Mouse (Mus musculus) Muller cell, postnatal 12 days (primary cell): ENCODE measurements at regions not wholly inside any gene's neighbourhood (a gene's known extent, or its start where the extent isn't known, plus 50 kb on each side); places are given as distances from the start of the nearest gene placed in this dataset.
"Not testable (repeated sequence)": the region's sequence is repeated elsewhere in the genome, so short reads cannot be mapped to it uniquely, and the experiment has no call there.

Experiments used
- DNase-seq: peaks from one replicate; pipeline ENCODE4 v3.0.0-alpha.2; 2015; ENCODE audit errors: inconsistent ontology term

DNA sequence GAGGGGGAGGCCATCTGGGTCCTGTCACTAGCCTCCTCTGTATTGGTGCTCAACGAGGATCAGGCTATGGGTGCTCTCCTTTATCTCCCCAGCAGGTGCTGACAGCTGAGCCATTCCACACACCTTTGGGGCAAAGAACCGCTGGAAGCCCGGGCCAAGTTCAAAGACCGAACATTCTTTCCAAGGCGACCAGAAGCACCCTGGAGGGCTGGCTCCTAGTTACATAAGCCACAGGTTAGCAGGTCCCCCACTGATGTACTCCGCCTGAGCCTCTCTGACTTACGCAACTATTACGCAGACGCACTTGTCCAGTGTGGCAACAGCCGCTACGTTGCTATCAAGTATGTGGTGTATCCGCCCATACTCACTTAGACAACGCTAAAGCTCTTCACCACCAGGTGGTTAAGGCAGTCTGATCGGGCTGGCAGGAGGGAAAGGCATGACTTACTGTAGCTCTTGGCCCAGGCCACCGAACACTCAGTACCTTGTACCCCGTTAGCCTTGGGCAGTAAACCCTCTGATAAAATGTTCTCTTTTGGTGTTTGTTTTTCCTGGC lies 69.2 kb downstream of the Gm33543 start:
- DNase-seq: no peak

DNA sequence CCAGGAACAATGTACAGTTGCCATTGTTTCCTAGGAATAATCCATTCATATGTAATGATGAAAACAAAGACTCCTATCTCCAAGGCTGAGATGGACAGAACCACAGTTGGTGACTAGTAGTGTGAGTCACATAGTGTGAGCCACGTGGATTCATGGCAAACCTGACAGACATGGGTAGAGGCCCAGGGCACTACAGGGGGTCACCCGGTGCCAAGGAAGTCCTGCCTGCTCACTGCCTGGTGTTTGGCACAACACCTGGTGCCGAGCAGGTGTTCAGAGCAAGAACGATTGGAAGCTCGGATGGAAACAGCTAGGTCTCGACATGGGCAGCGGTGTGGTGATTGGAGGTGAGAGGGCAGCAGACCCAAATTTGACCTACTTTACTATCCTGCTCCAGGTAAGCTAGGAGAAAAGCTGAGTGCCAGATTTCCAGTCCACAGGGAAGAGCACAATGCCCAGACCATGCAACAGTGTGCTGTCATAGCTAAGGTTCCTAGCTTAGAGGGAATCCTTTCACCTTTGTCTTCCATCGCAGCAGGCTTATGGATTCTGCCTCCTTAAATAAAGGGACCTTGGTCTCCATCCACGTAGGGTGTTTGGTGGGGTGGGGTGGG lies 69.8 kb downstream of the Gm33543 start:
- DNase-seq: no peak

DNA sequence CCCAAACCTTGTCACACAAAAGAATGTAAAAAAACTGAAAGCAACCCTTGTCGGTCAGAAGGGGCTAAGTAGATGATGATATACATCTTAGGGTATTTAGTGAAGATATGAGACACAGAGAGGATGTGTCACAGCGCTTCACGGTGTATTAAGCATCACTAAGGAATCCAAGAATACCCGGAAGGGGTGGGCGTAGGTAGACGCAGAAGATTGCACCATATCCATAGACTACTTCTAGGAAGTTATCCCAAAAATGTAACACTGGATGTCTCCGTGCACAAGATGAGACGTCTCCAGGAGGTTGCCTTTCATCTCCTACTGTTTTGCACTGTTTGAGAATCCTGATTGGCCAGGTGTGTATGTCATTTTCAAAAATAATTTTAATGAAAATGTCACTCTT lies 73.8 kb downstream of the Gm33543 start:
- DNase-seq: no peak

DNA sequence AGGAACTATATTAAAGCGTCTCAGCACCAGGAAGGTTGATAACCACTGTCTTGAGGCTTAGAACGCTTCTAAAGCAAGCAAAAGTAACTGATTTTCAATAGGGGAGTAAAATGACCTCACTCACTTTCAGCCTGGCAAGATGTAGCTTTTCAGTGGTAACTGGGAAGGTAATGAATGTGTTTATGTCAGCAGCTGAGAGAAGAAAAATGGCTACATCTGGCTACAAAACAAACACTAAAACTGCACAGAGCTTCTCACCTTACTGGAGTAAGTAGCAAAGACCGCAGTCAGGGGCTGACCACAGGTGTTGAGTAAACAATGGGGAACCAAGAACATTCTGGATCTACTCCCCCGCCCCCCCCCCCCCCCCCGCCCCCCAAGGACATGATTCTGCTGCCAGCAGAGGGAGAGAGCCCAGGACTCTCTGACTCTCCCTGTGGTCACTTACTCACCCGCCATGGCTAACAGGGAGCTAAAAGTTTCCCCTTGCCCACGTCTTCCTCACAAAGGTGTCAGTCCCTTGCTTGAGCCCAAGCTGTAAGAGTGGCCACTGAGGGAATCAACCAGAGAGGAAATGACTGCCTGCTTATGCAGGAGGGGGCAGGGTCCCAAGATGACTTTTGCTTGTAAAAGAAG lies 75.1 kb downstream of the Gm33543 start:
- DNase-seq: no peak

DNA sequence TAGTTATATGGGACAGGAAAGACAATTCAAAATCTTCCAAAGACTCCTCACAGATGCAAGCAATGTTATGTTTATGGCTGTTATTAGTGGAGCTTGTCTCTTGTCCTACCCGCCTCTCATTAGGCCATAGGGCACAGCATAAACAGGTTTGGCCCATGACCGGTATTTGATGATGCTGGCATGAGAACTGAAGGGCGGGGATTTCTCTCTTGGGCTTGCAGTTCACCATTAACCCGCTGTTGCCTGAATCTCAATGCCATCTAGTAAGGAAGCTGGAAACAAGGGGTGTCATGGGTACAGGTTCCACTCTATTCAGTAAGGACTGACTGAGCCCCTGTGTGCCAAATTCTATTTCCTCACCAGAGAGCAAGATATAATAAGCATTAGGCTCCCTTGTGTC lies 78.6 kb downstream of the Gm33543 start:
- DNase-seq: no peak

DNA sequence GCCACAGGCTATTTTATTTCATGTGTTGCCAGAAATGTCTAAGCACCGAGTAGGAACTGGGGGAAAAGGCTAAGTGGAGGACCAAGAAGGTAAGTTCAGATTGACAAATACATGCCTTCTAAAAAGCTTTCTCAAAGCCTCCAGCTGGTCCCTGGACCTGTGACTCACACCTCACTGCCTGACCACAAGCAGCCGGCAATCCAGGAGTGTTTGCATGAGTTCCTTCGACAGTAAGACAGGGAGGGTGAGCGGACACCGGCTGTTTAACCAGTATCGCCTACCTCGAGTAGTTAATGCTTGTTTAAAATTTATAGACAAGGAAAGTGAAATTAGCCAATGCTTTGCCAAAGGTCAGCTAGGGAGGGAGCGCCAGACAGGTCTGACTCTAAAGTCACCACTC lies 80.1 kb downstream of the Gm33543 start:
- DNase-seq: peak; percentile 65

DNA sequence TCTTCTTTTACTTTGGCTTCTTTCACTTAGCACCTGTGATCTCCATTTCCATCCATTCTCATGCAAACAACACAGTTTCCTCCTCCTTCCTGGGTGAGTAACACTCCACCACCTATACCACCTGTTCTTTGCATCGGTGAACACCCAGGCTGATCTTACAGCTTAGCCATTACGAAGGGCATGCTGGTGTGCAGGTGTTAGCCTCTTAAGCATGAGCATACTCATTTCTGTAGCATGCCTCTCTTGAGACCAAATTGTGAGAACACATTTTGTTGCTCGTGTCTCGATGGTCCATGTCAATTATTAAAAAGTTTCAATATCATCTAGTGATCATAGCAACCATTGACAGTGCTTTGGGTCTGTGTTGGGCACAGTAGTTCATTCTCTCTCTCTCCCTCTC lies 80.8 kb downstream of the Gm33543 start:
- no peak for DNase-seq

DNA sequence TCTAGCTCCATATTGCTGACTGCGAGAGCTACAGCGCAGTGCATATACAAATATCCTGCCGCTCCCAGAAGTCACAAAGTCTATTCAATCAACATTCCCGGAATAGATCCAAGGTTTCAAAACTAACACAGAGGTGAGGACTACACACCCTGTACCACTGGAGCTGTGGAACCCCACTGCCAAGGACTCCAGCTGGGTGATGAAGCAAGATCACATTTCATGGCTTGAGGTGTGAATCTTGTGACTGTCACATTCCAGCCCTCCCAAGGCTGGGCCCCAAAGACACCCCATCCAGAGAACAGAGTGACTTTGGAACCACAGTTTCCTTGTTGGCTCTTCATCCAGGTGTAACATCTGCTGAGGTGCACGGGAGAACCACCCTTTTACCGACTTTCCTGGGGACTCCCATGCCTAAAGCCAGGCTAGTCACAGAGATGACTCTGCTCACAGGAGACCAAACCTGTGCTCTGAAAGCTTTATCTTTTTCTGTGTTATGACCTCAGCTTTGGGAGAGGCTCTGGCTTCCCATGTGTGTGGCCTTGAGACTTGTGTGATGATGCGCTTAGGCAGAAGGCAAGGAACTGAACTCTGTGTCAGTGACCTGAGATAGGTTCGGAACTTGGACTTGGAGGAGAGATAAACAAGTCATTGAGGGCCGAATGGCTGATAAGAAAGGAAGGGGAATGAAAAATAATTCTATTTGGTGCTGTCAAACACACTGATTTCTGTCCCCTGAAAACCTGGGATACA lies 82.4 kb downstream of the Gm33543 start:
- no peak for DNase-seq

DNA sequence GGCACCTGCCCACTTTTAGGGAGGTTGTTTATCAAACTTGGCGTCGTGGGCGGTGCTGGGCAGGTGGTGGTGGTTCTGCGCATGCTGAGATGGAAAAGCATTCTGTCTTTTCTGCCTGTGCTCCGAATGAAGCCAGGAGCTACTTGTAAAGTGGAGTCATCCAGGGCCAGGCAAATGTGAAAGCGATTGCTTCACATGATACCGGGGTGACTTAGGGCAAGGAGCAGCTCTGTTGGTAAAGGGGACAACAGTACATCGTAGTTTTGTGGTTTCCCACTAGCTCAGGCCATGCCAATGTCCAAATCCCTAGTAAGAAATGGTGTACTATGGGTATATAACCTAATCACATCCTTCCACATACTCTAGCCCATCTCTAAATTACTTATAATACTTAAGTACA lies 84.5 kb downstream of the Gm33543 start:
- no peak for DNase-seq

DNA sequence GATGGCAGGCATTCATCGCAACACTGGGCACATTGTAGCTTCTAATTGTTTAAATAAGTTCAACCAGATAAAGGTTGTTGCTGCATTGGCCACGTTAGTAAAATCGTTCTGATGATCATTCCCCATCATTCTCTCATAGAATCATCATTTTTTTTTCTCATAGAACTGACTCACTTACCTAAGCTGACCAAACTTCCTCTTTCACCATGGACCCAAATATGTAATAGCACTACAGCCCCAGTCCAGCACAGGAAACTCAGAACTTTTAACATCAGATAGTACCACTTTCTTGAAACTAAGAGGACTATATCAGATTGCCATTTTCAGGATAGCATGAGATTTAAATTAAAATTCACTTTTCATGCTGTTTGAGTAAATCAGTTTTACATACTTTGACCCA lies 82.2 kb upstream of the Anapc15-ps start:
- no peak for DNase-seq

DNA sequence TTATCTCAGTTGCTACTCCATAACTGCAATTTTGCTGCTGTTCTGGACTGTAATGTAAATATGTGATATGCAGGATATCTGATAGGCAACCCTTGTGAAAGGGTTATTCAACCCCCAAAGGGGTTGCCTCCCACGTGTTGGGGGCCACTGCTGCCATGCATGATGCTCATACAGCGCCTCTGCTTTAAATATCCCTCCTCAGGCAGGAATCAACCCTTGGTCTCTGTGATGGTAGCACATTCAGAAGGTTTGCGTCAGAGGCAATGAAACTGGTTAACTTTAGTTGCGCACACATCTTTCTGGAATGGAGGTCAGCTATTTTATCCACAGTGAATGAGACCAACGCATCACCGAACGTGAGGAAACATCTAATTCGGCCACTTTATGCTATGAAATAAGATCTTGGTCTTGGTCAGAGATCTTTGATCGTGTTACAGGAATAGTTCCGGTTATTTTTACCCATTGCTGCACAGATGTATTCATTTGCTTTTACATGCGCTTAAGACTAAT lies 80.2 kb upstream of the Anapc15-ps start:
- no peak for DNase-seq

DNA sequence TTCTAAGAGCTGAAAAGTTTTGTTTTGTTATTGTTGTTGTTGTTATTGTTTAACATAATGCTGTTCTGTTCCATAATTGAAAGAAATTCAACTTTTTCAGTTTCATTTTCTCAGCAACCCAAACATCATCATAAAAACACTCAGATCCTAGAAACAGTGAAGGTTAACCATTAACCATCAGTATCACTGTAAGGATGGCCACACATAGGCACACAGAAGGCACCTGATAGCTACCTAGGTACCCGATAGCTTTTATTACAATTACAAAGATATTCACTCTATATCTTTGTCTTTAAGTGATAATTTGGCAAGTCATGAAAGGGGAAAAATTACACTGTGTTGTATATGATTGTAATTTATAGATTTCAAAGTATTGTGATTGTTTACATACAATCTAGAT lies 75.1 kb upstream of the Anapc15-ps start:
- DNase-seq: no peak

DNA sequence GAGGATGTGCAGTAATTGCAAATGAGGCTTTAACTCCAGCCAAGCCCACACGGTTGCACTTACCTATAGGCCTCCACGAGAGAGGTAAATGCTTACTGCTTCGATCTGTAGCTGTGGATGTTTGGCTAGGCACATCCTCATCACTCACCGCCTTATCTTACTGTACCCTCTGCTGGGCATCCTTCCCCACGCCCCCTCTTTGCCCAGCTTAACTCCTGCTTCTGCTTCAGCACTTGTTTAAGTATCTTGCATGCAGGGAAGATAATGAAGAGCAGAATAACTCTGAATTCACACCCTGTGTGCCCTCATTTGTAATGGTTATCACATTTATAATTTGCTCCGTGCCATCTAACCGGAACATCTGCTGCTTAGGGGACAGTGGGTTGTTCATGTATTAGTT lies 74.7 kb upstream of the Anapc15-ps start:
- no peak for DNase-seq

DNA sequence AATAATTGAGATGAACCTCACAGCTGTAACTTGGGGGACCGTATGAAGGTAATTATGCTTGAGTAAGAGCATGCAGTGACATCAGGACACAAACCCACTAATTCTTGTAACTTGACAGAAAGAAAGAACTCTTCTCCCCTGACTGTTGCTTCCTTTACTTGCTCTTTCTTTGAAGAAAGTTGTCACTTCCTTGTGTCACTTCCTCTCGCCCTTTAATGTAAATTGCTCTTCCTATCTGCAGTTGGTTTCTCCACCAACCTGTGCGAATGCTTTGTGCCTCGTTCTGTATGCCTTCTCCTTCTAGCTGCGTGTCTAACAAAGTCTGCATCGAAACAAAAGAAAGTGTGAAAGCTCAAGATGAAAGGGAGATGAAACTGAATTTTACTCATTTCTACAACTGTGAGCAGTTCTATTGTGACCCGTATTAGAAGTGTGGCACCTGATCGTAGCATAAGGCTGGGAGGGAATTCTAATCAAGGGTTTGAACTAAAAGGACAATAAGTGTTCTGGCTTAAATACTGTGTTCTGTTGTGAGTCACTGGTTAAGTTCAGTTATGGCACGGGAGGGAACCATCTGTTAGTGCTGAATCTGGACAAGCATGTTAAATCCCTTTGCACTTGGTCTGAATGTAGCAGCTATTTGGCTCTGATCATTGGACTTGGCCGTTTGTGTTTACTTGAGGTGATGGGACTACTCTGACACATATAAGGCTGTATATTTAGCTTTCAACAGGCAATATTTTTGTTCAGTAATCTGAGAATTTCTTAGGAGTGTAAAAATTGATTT lies 72.8 kb upstream of the Anapc15-ps start:
- DNase-seq: no peak

DNA sequence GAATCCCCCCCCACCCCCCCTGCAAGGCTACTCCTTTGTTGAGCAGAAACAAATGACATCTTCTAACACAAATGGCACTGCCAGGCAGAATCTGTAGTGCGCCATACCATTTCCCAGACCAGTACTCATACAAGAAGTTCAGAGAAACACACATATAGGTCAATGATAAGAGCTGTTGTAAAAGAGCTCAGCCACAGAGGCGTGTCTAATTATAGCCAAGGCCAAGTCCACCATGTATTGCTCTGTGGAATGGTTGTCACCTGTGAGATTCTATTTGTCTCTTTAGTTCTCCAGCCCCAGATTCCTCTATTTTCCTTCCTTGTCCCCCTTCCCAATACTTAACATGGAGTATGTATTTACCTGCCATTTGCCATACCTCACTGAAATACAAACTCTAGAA lies 72.0 kb upstream of the Anapc15-ps start:
- DNase-seq: no peak

DNA sequence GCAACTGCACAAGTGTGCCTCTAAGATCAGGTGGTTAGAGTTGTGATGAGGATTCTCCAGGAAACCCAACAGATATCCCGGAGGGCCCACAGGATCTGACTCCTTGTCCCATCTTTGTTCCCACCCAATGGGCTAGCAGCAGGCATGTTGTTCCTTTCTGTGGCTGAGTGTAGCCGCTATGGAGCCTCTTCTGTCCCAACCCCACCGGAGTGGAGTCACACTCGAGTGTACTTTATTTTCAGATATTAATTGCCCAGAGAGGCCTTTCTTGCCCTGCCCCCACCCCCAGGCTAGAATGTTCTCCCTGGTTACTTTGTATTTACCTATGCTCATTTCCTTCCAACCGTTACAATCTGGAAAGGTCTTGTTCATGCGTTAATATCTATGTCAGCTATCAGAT lies 70.4 kb upstream of the Anapc15-ps start:
- DNase-seq: no peak

DNA sequence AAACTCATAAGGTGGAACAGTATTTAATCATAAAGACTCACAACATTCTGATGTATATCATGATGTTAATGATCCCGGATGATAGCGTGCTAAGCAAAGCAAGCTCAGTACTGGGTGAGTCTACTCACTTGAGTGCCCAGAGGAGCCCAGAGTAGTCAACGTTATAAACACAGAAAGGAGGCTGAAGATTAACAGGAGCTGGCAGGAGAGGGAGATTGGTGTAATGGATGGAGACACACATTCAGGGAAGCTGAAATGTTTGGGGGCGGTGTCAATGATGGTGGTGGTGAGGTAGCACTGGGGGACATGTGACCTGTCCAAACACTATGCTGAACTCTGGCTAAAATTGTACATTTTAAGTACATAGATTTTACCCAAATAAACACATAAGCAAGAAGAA lies 66.2 kb upstream of the Anapc15-ps start:
- no peak for DNase-seq

DNA sequence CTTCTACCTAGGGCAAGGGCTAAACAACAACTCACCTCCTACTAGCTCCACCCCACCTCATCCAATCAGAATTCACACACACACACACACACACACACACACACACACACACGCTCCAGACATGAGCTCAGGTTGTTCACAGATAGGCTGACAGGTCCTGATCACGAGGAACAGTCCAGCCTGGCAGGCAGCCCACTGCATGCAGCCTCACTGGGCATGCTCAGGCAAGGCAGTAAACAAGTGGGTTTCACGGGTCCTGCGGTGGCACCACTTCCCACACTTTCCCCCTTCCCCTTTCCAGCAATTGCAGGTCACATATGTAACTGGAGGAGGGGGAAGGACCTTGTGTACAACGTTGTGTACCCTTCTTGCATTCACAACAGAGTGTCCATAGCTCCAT lies 63.5 kb upstream of the Anapc15-ps start:
- DNase-seq: not testable (repeated sequence)

DNA sequence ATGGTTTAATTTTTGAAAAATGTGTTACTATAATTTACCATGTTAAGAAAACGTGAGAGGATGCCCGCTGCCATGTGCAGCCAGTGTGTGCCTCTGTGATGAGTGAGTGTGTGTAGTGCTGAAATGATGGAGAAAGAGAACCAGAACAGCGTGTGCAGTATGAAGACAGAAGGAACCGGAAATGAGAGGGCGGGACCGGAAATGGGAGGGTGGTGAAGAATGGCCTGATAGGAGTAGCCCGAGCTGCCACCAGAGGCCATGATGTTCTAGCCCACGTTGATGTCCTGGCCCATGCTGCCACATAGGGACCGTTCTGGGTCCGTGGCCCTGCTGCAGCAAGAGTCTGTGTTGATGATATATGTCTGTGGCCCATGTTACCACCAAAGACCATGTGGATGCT lies 57.8 kb upstream of the Anapc15-ps start:
- no peak for DNase-seq

DNA sequence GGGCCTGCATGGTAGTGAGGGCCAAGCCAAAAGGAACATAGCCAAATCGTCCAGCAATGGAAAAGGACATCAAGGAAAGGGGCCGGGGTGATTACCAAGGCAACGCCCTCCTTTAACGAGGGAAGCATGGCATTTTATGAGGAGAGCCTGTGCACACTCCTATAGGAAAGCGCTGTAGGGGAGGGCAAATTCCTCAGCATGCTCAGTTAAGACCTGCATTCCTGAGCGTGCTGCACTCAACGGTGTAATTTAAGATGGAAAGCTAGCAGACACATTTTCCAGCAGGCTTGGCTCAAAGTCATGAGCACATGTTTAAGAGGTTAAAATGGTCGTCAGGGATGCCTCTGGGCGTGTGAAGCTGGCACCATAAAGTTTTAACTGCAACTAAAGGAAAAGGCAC lies 56.6 kb upstream of the Anapc15-ps start:
- DNase-seq: peak; percentile 56

DNA sequence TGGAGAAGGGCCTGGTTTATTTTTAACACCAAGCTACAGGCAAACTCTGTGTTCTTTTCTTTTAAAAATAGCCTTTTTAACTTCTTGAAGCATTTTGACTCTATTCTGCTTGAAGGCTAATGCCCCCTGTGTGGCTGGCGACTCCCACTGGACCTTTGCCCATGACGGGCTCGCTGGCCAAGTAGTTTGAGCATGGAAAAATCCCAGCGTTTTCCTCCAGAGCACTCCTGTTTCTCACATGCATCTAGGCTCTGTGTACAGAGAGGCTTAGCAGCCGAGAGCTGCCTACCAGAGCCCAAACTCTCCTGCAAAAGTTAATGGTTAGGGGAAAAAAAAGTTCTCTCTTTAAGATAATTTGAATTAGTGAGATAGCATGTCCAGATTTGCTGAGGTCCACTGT lies 52.7 kb upstream of the Anapc15-ps start:
- DNase-seq: peak; percentile 54

DNA sequence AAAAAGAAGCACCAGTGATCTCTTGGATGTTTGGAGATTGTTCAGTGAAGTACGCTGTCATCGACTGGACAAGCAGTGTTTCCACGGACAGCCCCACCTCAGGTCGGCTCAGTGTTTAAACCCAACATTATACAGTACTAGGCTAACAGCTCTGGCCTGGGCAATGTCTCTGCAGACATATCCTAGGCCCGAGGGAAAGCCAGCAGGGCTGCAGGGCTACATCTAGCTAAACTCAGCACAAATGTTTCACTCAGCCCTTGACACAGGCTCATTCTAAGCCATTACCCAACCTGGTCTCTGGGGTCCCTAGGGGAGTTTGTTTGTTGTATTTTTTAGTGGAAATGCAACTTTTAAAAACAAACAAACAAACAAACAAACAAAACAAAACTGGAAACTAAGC lies 52.1 kb upstream of the Anapc15-ps start:
- DNase-seq: no peak
